Comparison of ENCODE assay signal across 8 mouse cellular contexts in genomic region chr10:57487201-57487600, GRCm38 (mm10). TPM values are rescaled to one million over a fixed set of nuclear protein-coding genes. Genes with fewer than 3 reads are reported as not detected.
DNase-seq lines count a peak whose midpoint lies in the region; ATAC-seq and TF ChIP-seq lines count a peak whose summit lies in the region.

No protein-coding gene starts in this region.

- TF ChIP-seq POLR2A in ES-Bruce4 (IDR thresholded peaks at IDR 0.05; ENCODE audit: insufficient read depth, low read length), result no peak

- peak overlapping the region; percentile 70 for H3K4me2 ChIP-seq in heart, embryonic 14.5 days (ENCODE audit: low read length)
- H3K4me2 ChIP-seq in embryonic facial prominence, embryonic 11.5 days (ENCODE audit: low read depth, low read length), result peak overlapping the region; percentile 47
- H3K4me2 ChIP-seq in neural tube, embryonic 15.5 days, result peak overlapping the region; percentile 68

- peak overlapping the region; percentile 98 for H3K9ac ChIP-seq in heart, embryonic 14.5 days (ENCODE audit: low read length)
- peak overlapping the region; percentile 97 for H3K9ac ChIP-seq in ES-Bruce4 (ENCODE audit: low read depth, poor library complexity, severe bottlenecking)
- peak overlapping the region; percentile 95 for H3K9ac ChIP-seq in embryonic facial prominence, embryonic 11.5 days (replicated peaks; ENCODE audit: low read length)
- H3K9ac ChIP-seq in neural tube, embryonic 15.5 days (replicated peaks), result peak overlapping the region; percentile 96

- no peak for TF ChIP-seq CTCF in ES-Bruce4 (IDR thresholded peaks at IDR 0.05; ENCODE audit: low read depth, low read length)

- ATAC-seq in heart, embryonic 14.5 days (ENCODE audit: insufficient number of reproducible peaks, insufficient read depth, low FRiP score, low read depth), result no peak
- ATAC-seq in embryonic facial prominence, embryonic 11.5 days (replicated peaks; ENCODE audit: insufficient number of reproducible peaks, low FRiP score, low TSS enrichment, low read depth), result no peak
- no peak for ATAC-seq in neural tube, embryonic 15.5 days (ENCODE audit: low FRiP score)

- H3K27ac ChIP-seq in heart, embryonic 14.5 days (replicated peaks in 1 of 2; ENCODE audit: control insufficient read depth in 1 of 2, insufficient read depth in 1 of 2, low read depth in 2 of 2, low read length in 2 of 2), result peak overlapping the region in 1 of 2 experiments; percentile 96; a peak in 1 of 4 replicates
- no peak overlapping the region for H3K27ac ChIP-seq in ES-Bruce4 (ENCODE audit: insufficient read depth, low read length)
- H3K27ac ChIP-seq in embryonic facial prominence, embryonic 11.5 days (replicated peaks; ENCODE audit: low read depth, low read length), result no peak overlapping the region
- H3K27ac ChIP-seq in limb, embryonic 10.5 days, result peak overlapping the region; percentile 98
- H3K27ac ChIP-seq in neural tube, embryonic 15.5 days (replicated peaks), result no peak overlapping the region; the same call in 1 of the 2 replicates

- TF ChIP-seq EP300 in ES-Bruce4 (IDR thresholded peaks at IDR 0.05; ENCODE audit: insufficient read depth, low read depth, low read length), result no peak

- 1% methylated on average over 8 of the region's 8 CpGs for WGBS in heart, embryonic 14.5 days
- under 1% methylated on average over 8 of the region's 8 CpGs for WGBS in embryonic facial prominence, embryonic 11.5 days
- WGBS in limb, embryonic 10.5 days, result 4% methylated on average over 8 of the region's 8 CpGs
- 0% methylated on average over 8 of the region's 8 CpGs for WGBS in neural tube, embryonic 15.5 days

- H3K27me3 ChIP-seq in heart, embryonic 14.5 days (ENCODE audit: control insufficient read depth, insufficient read depth, low read length), result no peaks in the 10 kb centered on the region
- no peaks in the 10 kb centered on the region; the same call in 1 of the 2 replicates for H3K27me3 ChIP-seq in ES-Bruce4 (ENCODE audit: control insufficient read depth, insufficient read depth, low read length, poor library complexity, severe bottlenecking)
- H3K27me3 ChIP-seq in embryonic facial prominence, embryonic 11.5 days (ENCODE audit: control insufficient read depth, insufficient read depth, low read length), result no peaks in the 10 kb centered on the region
- H3K27me3 ChIP-seq in limb, embryonic 10.5 days (ENCODE audit: low read depth, poor library complexity, severe bottlenecking), result no peaks in the 10 kb centered on the region
- no peaks in the 10 kb centered on the region for H3K27me3 ChIP-seq in neural tube, embryonic 15.5 days (replicated peaks)

- H3K4me1 ChIP-seq in heart, embryonic 14.5 days (ENCODE audit: control insufficient read depth in 2 of 2, insufficient read depth in 2 of 2, low read length in 2 of 2), result peaks cover 0 to 6% of the 10 kb centered on the region in 2 experiments; a peak in 1 of 4 replicates
- peaks cover 4% of the 10 kb centered on the region for H3K4me1 ChIP-seq in ES-Bruce4 (ENCODE audit: control insufficient read depth, insufficient read depth, low read length)
- no peaks in the 10 kb centered on the region for H3K4me1 ChIP-seq in embryonic facial prominence, embryonic 11.5 days (ENCODE audit: control insufficient read depth, insufficient read depth, low read length)
- H3K4me1 ChIP-seq in limb, embryonic 10.5 days, result peaks cover 14% of the 10 kb centered on the region
- peaks cover 21% of the 10 kb centered on the region for H3K4me1 ChIP-seq in neural tube, embryonic 15.5 days

- H3K9me3 ChIP-seq in heart, embryonic 14.5 days (ENCODE audit: control insufficient read depth, low read length), result no peaks in the 10 kb centered on the region
- no peaks in the 10 kb centered on the region for H3K9me3 ChIP-seq in ES-Bruce4 (replicated peaks; ENCODE audit: control insufficient read depth, insufficient read depth, low read length, poor library complexity, severe bottlenecking)
- H3K9me3 ChIP-seq in embryonic facial prominence, embryonic 11.5 days (replicated peaks; ENCODE audit: control insufficient read depth, low read length), result no peaks in the 10 kb centered on the region
- no peaks in the 10 kb centered on the region for H3K9me3 ChIP-seq in limb, embryonic 10.5 days (replicated peaks)
- H3K9me3 ChIP-seq in neural tube, embryonic 15.5 days (replicated peaks), result no peaks in the 10 kb centered on the region

- H3K4me3 ChIP-seq in heart, embryonic 14.5 days (ENCODE audit: control insufficient read depth in 1 of 2, insufficient read depth in 1 of 2, low read depth in 1 of 2, low read length in 2 of 2), result peak overlapping the region; percentile 91 to 97
- H3K4me3 ChIP-seq in ES-Bruce4 (ENCODE audit: low read depth, low read length), result peak overlapping the region; percentile 99
- peak overlapping the region; percentile 86 for H3K4me3 ChIP-seq in embryonic facial prominence, embryonic 11.5 days (ENCODE audit: low read depth, low read length)
- H3K4me3 ChIP-seq in limb, embryonic 10.5 days, result peak overlapping the region; percentile 89
- H3K4me3 ChIP-seq in neural tube, embryonic 15.5 days (replicated peaks), result peak overlapping the region; percentile 90

- no peaks in the 10 kb centered on the region for H3K36me3 ChIP-seq in heart, embryonic 14.5 days (ENCODE audit: control insufficient read depth, insufficient read depth, low read length)
- peaks cover 3% of the 10 kb centered on the region; the same call in 1 of the 2 replicates for H3K36me3 ChIP-seq in ES-Bruce4 (ENCODE audit: control insufficient read depth, insufficient read depth, low read length, poor library complexity, severe bottlenecking)
- H3K36me3 ChIP-seq in embryonic facial prominence, embryonic 11.5 days (replicated peaks; ENCODE audit: control insufficient read depth, insufficient read depth, low read depth, low read length), result no peaks in the 10 kb centered on the region; the same call in 1 of the 2 replicates
- peaks cover 19% of the 10 kb centered on the region for H3K36me3 ChIP-seq in limb, embryonic 10.5 days
- no peaks in the 10 kb centered on the region for H3K36me3 ChIP-seq in neural tube, embryonic 15.5 days

- no peak for DNase-seq in heart, postnatal 4 days
- DNase-seq in embryonic facial prominence, embryonic 11.5 days (ENCODE audit: low spot score), result peak; percentile 78
- peak; percentile 50 for DNase-seq in limb, embryonic 10.5 days (ENCODE audit: low spot score)
- DNase-seq in layer of hippocampus, adult 18-20 months (ENCODE audit: low spot score in 2 of 2), result no peak
- DNase-seq in cerebellum, adult 11-12 months, result no peak

RNA-seq across cellular contexts. Expression of gene Hsf2, which starts 1.0 kb away (rescaled TPM):
- polyA plus RNA-seq in heart, embryonic 14.5 days (2014; fragmentation: Nextera tagmentation; extraction: Ambion mirVana), result 27.4 and 28.2 TPM in 2 replicates
- 10 to 100 TPM; 23.6 to 24.6 TPM for total RNA-seq in heart, postnatal 4 days (2021)
- 68.1 and 75.5 TPM in 2 replicates for polyA plus RNA-seq in ES-Bruce4 (2011; ENCODE audit: insufficient read depth, insufficient read length, low read depth, missing spikeins)
- polyA plus RNA-seq in embryonic facial prominence, embryonic 11.5 days (2014; fragmentation: Nextera tagmentation; extraction: Ambion mirVana), result 44.3 and 53.0 TPM in 2 replicates
- 35.9 and 43.4 TPM in 2 replicates for polyA plus RNA-seq in limb, embryonic 10.5 days (2016; fragmentation: Nextera tagmentation; extraction: Ambion mirVana)
- 38.0 and 44.0 TPM in 2 replicates for polyA plus RNA-seq in neural tube, embryonic 15.5 days (2015; fragmentation: Nextera tagmentation; extraction: Ambion mirVana)
- total RNA-seq in layer of hippocampus, adult 18-20 months (2021), result 10 to 100 TPM; 30.2 to 31.3 TPM

RNA-seq across cellular contexts. Expression of gene Serinc1, which starts 45.1 kb away (rescaled TPM):
- polyA plus RNA-seq in heart, embryonic 14.5 days (2014; fragmentation: Nextera tagmentation; extraction: Ambion mirVana), result 183 and 190 TPM in 2 replicates
- total RNA-seq in heart, postnatal 4 days (2021), result 100 to 1,000 TPM; 212 to 222 TPM
- 63.6 and 75.0 TPM in 2 replicates for polyA plus RNA-seq in ES-Bruce4 (2011; ENCODE audit: insufficient read depth, insufficient read length, low read depth, missing spikeins)
- 184 and 196 TPM in 2 replicates for polyA plus RNA-seq in embryonic facial prominence, embryonic 11.5 days (2014; fragmentation: Nextera tagmentation; extraction: Ambion mirVana)
- 110 and 134 TPM in 2 replicates for polyA plus RNA-seq in limb, embryonic 10.5 days (2016; fragmentation: Nextera tagmentation; extraction: Ambion mirVana)
- polyA plus RNA-seq in neural tube, embryonic 15.5 days (2015; fragmentation: Nextera tagmentation; extraction: Ambion mirVana), result 406 and 428 TPM in 2 replicates
- total RNA-seq in layer of hippocampus, adult 18-20 months (2021), result 100 to 1,000 TPM; 917 to 928 TPM

Comparison
In these comparisons a context has a peak if more than half of its experiments do, and no peak if none do; other contexts are left out.
1. DNase-seq: peak in embryonic facial prominence, embryonic 11.5 days (single experiment) and limb, embryonic 10.5 days (single experiment); none in heart, postnatal 4 days (single experiment), layer of hippocampus, adult 18-20 months (0 of 2) and cerebellum, adult 11-12 months (single experiment).
2. Peak in every context shown above with its lines, with median percentiles within 50 percentile points of each other: H3K4me2 ChIP-seq, H3K4me3 ChIP-seq and H3K9ac ChIP-seq.